9 mouse cellular contexts compared by ENCODE assay signal in the genomic region with DNA sequence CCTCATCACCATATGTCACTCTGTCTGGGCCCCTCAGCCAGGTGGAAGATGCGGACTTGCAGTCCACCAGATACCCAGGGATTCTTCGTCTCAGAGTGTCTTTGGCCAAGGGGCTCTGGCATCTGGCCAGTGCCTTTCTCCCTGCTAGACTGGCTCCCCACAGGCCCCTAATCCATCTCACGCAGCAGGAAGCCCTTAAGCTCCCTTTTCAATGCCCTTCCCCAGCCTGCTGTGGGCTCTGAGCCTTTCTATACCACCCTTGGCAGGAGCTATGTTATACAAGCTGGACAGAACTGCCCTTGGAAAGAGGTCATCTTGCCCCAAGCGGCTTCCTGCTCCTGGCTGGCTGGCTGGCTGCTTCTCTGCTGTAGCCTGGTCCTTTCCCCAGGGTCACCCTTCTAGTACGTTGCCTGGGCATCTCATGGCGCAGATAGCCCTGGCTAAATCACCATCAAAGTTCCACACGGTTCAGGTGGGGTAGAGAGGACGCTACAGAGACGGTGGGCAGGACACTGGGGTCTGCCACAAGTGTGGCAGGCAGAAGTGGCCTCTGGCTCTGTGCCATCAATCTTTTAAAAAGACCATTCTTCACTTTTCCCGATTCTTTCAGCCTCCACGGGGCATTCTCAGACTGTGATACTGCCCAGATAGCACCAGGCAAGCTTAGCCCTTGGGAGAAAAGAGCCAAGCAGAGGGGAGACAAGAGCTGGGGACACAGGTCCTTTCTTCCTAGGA. TPM values are rescaled to one million over a fixed set of nuclear protein-coding genes. Genes with fewer than 3 reads are reported as not detected.
DNase-seq lines count a peak whose midpoint lies in the region; ATAC-seq and TF ChIP-seq lines count a peak whose summit lies in the region.
"Had no signal": no experiment of that assay in that cellular context is flagged by ENCODE, and none has a peak within 500 bp of the region (broad histone marks: within the 10 kb centered on the region; RNA-seq: fewer than 3 reads in every experiment).

No protein-coding gene starts in this region.

- TF ChIP-seq EP300 in liver, postnatal 0 days (IDR thresholded peaks at IDR 0.05; ENCODE audit: low read depth): no peak

- no peak for TF ChIP-seq CTCF in hindbrain, postnatal 0 days (IDR thresholded peaks at IDR 0.05; ENCODE audit: low read depth)
- no peak for TF ChIP-seq CTCF in left cerebral cortex, adult 2 months (IDR thresholded peaks at IDR 0.05)
- TF ChIP-seq CTCF in liver, postnatal 0 days (IDR thresholded peaks at IDR 0.05; ENCODE audit: low read depth): no peak

- peak overlapping the region; percentile 94 for H3K27ac ChIP-seq in lung, embryonic 16.5 days (ENCODE audit: low read length)
- H3K27ac ChIP-seq in forebrain, embryonic 11.5 days (ENCODE audit: low read depth, low read length): peak overlapping the region; percentile 78
- peak overlapping the region; percentile 45 for H3K27ac ChIP-seq in hindbrain, postnatal 0 days
- no peak overlapping the region for H3K27ac ChIP-seq in left cerebral cortex, adult 2 months
- H3K27ac ChIP-seq in liver, postnatal 0 days (ENCODE audit: low read depth): no peak overlapping the region

- H3K36me3 ChIP-seq in lung, embryonic 16.5 days (ENCODE audit: control insufficient read depth, insufficient read depth, low read length): no peaks in the 10 kb centered on the region
- no peaks in the 10 kb centered on the region for H3K36me3 ChIP-seq in forebrain, embryonic 11.5 days (ENCODE audit: control insufficient read depth, insufficient read depth, low read length)
- H3K36me3 ChIP-seq in hindbrain, postnatal 0 days (ENCODE audit: insufficient read depth, low read length): no peaks in the 10 kb centered on the region
- H3K36me3 ChIP-seq in liver, postnatal 0 days (replicated peaks; ENCODE audit: insufficient read depth, low read length): no peaks in the 10 kb centered on the region

- no peak overlapping the region for H3K4me3 ChIP-seq in lung, embryonic 16.5 days (ENCODE audit: low read length)
- H3K4me3 ChIP-seq in forebrain, embryonic 11.5 days (ENCODE audit: low read depth, low read length): no peak overlapping the region
- H3K4me3 ChIP-seq in hindbrain, postnatal 0 days (ENCODE audit: low read length): no peak overlapping the region
- H3K4me3 ChIP-seq in left cerebral cortex, adult 2 months: no peak overlapping the region
- H3K4me3 ChIP-seq in liver, postnatal 0 days (ENCODE audit: low read depth, low read length): no peak overlapping the region

- H3K4me1 ChIP-seq in lung, embryonic 16.5 days (replicated peaks; ENCODE audit: control insufficient read depth, insufficient read depth, low read length): peaks cover 36% of the 10 kb centered on the region
- H3K4me1 ChIP-seq in forebrain, embryonic 11.5 days (replicated peaks; ENCODE audit: control insufficient read depth, insufficient read depth, low read length): peaks cover 39% of the 10 kb centered on the region
- H3K4me1 ChIP-seq in hindbrain, postnatal 0 days (ENCODE audit: insufficient read depth, low read length): peaks cover 6% of the 10 kb centered on the region
- no peaks in the 10 kb centered on the region for H3K4me1 ChIP-seq in liver, postnatal 0 days (ENCODE audit: insufficient read depth)

- 18% methylated on average over 11 of the region's 11 CpGs for WGBS in lung, embryonic 16.5 days
- 9% methylated on average over 11 of the region's 11 CpGs for WGBS in forebrain, embryonic 11.5 days
- WGBS in hindbrain, postnatal 0 days: 14% methylated on average over 11 of the region's 11 CpGs
- 37% methylated on average over 11 of the region's 11 CpGs for WGBS in liver, postnatal 0 days (ENCODE audit: insufficient replicate concordance)

- no peaks in the 10 kb centered on the region for H3K27me3 ChIP-seq in lung, embryonic 16.5 days (ENCODE audit: control insufficient read depth, insufficient read depth, low read depth, low read length)
- no peaks in the 10 kb centered on the region for H3K27me3 ChIP-seq in forebrain, embryonic 11.5 days (ENCODE audit: control insufficient read depth, insufficient read depth, low read length)
- no peaks in the 10 kb centered on the region for H3K27me3 ChIP-seq in hindbrain, postnatal 0 days (ENCODE audit: insufficient read depth, low read length)
- peaks cover 34% of the 10 kb centered on the region for H3K27me3 ChIP-seq in liver, postnatal 0 days (ENCODE audit: insufficient read depth, low read length)

- DNase-seq in lung, postnatal 25 days (ENCODE audit: low spot score): no peak
- DNase-seq in forebrain, embryonic 11.5 days (ENCODE audit: low spot score): no peak
- peak; percentile 58 for DNase-seq in hindbrain, postnatal 0 days (ENCODE audit: low spot score)
- DNase-seq in retina, postnatal 1 day: peak; percentile 87
- no peak for DNase-seq in right cerebral cortex, postnatal 36 days (ENCODE audit: low spot score in 2 of 2)
- no peak for DNase-seq in left cerebral cortex, adult 2 months (ENCODE audit: extremely low spot score in 1 of 2, low spot score in 2 of 2)
- DNase-seq in liver, postnatal 0 days: no peak

- H3K9me3 ChIP-seq in lung, embryonic 16.5 days (ENCODE audit: control insufficient read depth, low read length): no peaks in the 10 kb centered on the region
- no peaks in the 10 kb centered on the region for H3K9me3 ChIP-seq in forebrain, embryonic 11.5 days (ENCODE audit: control insufficient read depth, low read length)
- H3K9me3 ChIP-seq in hindbrain, postnatal 0 days (ENCODE audit: low read length): no peaks in the 10 kb centered on the region
- peaks cover under 1% of the 10 kb centered on the region; the same call in 1 of the 2 replicates for H3K9me3 ChIP-seq in liver, postnatal 0 days (ENCODE audit: low read length)

- 0 out of 2 replicates have a peak overlapping the region, but pooled peaks have one; percentile 1 for H3K9ac ChIP-seq in lung, embryonic 16.5 days (ENCODE audit: low read length)
- peak overlapping the region; percentile 33 for H3K9ac ChIP-seq in forebrain, embryonic 11.5 days (ENCODE audit: low read length)
- H3K9ac ChIP-seq in hindbrain, postnatal 0 days (replicated peaks; ENCODE audit: low read length): no peak overlapping the region
- no peak overlapping the region for H3K9ac ChIP-seq in liver, postnatal 0 days (replicated peaks)

- H3K4me2 ChIP-seq in lung, embryonic 16.5 days (ENCODE audit: low read depth, low read length): no peak overlapping the region
- 0 out of 2 replicates have a peak overlapping the region, but pooled peaks have one; percentile 24 for H3K4me2 ChIP-seq in forebrain, embryonic 11.5 days (ENCODE audit: low read depth, low read length, severe bottlenecking)
- 0 out of 2 replicates have a peak overlapping the region, but pooled peaks have one; percentile 13 for H3K4me2 ChIP-seq in hindbrain, postnatal 0 days (ENCODE audit: low read depth, low read length)
- H3K4me2 ChIP-seq in liver, postnatal 0 days (ENCODE audit: low read depth, low read length): no peak overlapping the region

- intact Hi-C loops in left cerebral cortex, adult 2 months (cut with DNase I): no loop called here

- ATAC-seq in lung, embryonic 16.5 days (ENCODE audit: low read depth): no peak
- ATAC-seq in forebrain, embryonic 11.5 days (replicated peaks; ENCODE audit: low FRiP score): no peak
- no peak for ATAC-seq in hindbrain, postnatal 0 days
- ATAC-seq in liver, postnatal 0 days: no peak

RNA-seq across cellular contexts. Expression of a gene that starts 2.2 kb away (rescaled TPM):
- 18.4 and 23.2 TPM in 2 replicates for polyA plus RNA-seq in lung, embryonic 16.5 days (2015; fragmentation: Nextera tagmentation; extraction: Ambion mirVana)
- 12.7 and 13.8 TPM in 2 replicates for polyA plus RNA-seq in forebrain, embryonic 11.5 days (2014; fragmentation: Nextera tagmentation; extraction: Ambion mirVana)
- total RNA-seq in hindbrain, postnatal 0 days (2014; rRNA removed): 2.0 TPM in 1 of 2 replicates, not detected in the other
- 5.2 TPM in 2 replicates for polyA plus RNA-seq in hindbrain, postnatal 0 days (2015; fragmentation: Nextera tagmentation; extraction: Ambion mirVana)
- total RNA-seq in left cerebral cortex, adult 2 months (2021): 1 to 10 TPM; 4.8 to 5.0 TPM
- polyA plus RNA-seq in liver, postnatal 0 days (2015; fragmentation: Nextera tagmentation; extraction: Ambion mirVana): not detected in 2 replicates
- total RNA-seq: hematopoietic stem cell, adult 5-6 weeks had no signal

RNA-seq across cellular contexts. Expression of a gene that starts 22.7 kb away (rescaled TPM):
- polyA plus RNA-seq in lung, embryonic 16.5 days (2015; fragmentation: Nextera tagmentation; extraction: Ambion mirVana): 25.9 and 27.8 TPM in 2 replicates
- polyA plus RNA-seq in forebrain, embryonic 11.5 days (2014; fragmentation: Nextera tagmentation; extraction: Ambion mirVana): 45.2 and 46.3 TPM in 2 replicates
- total RNA-seq in hindbrain, postnatal 0 days (2014; rRNA removed): 31.7 and 34.5 TPM in 2 replicates
- polyA plus RNA-seq in hindbrain, postnatal 0 days (2015; fragmentation: Nextera tagmentation; extraction: Ambion mirVana): 6.0 and 6.5 TPM in 2 replicates
- 10 to 100 TPM; 10.9 to 11.7 TPM for total RNA-seq in left cerebral cortex, adult 2 months (2021)
- polyA plus RNA-seq in liver, postnatal 0 days (2015; fragmentation: Nextera tagmentation; extraction: Ambion mirVana): 0.17 and 0.22 TPM in 2 replicates
- total RNA-seq: hematopoietic stem cell, adult 5-6 weeks had no signal

RNA-seq across cellular contexts. Expression of a gene that starts 25.3 kb away (rescaled TPM):
- 47.1 and 48.6 TPM in 2 replicates for polyA plus RNA-seq in lung, embryonic 16.5 days (2015; fragmentation: Nextera tagmentation; extraction: Ambion mirVana)
- 52.4 and 54.5 TPM in 2 replicates for polyA plus RNA-seq in forebrain, embryonic 11.5 days (2014; fragmentation: Nextera tagmentation; extraction: Ambion mirVana)
- 21.0 and 21.3 TPM in 2 replicates for total RNA-seq in hindbrain, postnatal 0 days (2014; rRNA removed)
- 48.9 and 50.6 TPM in 2 replicates for polyA plus RNA-seq in hindbrain, postnatal 0 days (2015; fragmentation: Nextera tagmentation; extraction: Ambion mirVana)
- total RNA-seq in left cerebral cortex, adult 2 months (2021): 10 to 100 TPM; 57.1 to 60.5 TPM
- 11.1 and 12.2 TPM in 2 replicates for polyA plus RNA-seq in liver, postnatal 0 days (2015; fragmentation: Nextera tagmentation; extraction: Ambion mirVana)

Comparison
In these comparisons a context has a peak if more than half of its experiments do, and no peak if none do; other contexts are left out.
1. H3K27ac ChIP-seq: peak in lung, embryonic 16.5 days (single experiment), forebrain, embryonic 11.5 days (single experiment) and hindbrain, postnatal 0 days (single experiment); none in left cerebral cortex, adult 2 months (single experiment) and liver, postnatal 0 days (single experiment).
2. H3K4me2 ChIP-seq: peak in forebrain, embryonic 11.5 days (single experiment) and hindbrain, postnatal 0 days (single experiment); none in lung, embryonic 16.5 days (single experiment) and liver, postnatal 0 days (single experiment).
3. H3K9ac ChIP-seq: peak in lung, embryonic 16.5 days (single experiment) and forebrain, embryonic 11.5 days (single experiment); none in hindbrain, postnatal 0 days (single experiment) and liver, postnatal 0 days (single experiment).
4. DNase-seq: peak in hindbrain, postnatal 0 days (single experiment) and retina, postnatal 1 day (single experiment); none in lung, postnatal 25 days (single experiment), forebrain, embryonic 11.5 days (single experiment), right cerebral cortex, postnatal 36 days (0 of 2), left cerebral cortex, adult 2 months (0 of 2) and liver, postnatal 0 days (single experiment).